Mouse (Mus musculus) cortical plate, adult 2 months (tissue): ENCODE results near the gene Slx1b.

Experiments
- CTCF ChIP-seq: fragments of 200-500 bp; IDR thresholded peaks from 2 replicates; pipeline ENCODE4 v1.5.1; 2011; ENCODE audit warnings: mild to moderate bottlenecking, control low read depth, low read length; ENCODE audit not compliant: insufficient read depth; ENCODE audit errors: extremely low read depth
- POLR2A ChIP-seq: fragments of 200-500 bp; IDR thresholded peaks from 2 replicates; pipeline ENCODE4 v1.6.1; 2011; ENCODE audit warnings: mild to moderate bottlenecking, low read length, control low read depth; ENCODE audit not compliant: insufficient read depth; ENCODE audit errors: extremely low read depth

- no peak for TF ChIP-seq CTCF
- TF ChIP-seq POLR2A: no peak
Observed at GRCm38 (mm10) chr7:126696886-126697285, 1.3 kb upstream of the Slx1b start.
